Mouse (Mus musculus): ENCODE data around the gene Epor.
A peak's percentile ranks its signal among the peaks of the same experiment; 100 is the strongest.

Gene Epor

GRCm38 (mm10) chr9:21963417-21963816 lies at the start of gene Epor:
TSS of gene Epor (minus strand) at chr9:21963506.
- peak; percentile 63 for DNase-seq (ENCODE audit: low spot score)

- no peak for DNase-seq (ENCODE audit: low spot score)
Measured at GRCm38 (mm10) chr9:22012731-22013130, 49.4 kb upstream of the Epor start.

GRCm38 (mm10) chr9:22011055-22011454 lies 47.7 kb upstream of the Epor start:
- DNase-seq (ENCODE audit: low spot score) = no peak

GRCm38 (mm10) chr9:22004546-22004945 lies 41.2 kb upstream of the Epor start:
- DNase-seq (ENCODE audit: low spot score) = no peak

GRCm38 (mm10) chr9:22003163-22003554 lies 39.9 kb upstream of the Epor start:
- DNase-seq (ENCODE audit: low spot score) = no peak

- peak; percentile 99 for DNase-seq (ENCODE audit: low spot score)
Measured at GRCm38 (mm10) chr9:22002194-22003162, 39.2 kb upstream of the Epor start, which contains the start of the genes Ccdc151 and Prkcsh. TSS of gene Ccdc151 (minus strand) at chr9:22002634. TSS of gene Prkcsh (plus strand) at chr9:22002806.

GRCm38 (mm10) chr9:22001633-22002032 lies 38.3 kb upstream of the Epor start:
- DNase-seq (ENCODE audit: low spot score) = no peak

- no peak for DNase-seq (ENCODE audit: low spot score)
Measured at GRCm38 (mm10) chr9:22000296-22000695, 37.0 kb upstream of the Epor start.

- DNase-seq (ENCODE audit: low spot score) = no peak
Measured at GRCm38 (mm10) chr9:21996178-21996867, 33.0 kb upstream of the Epor start.

GRCm38 (mm10) chr9:21992227-21992626 lies 28.9 kb upstream of the Epor start:
- no peak for DNase-seq (ENCODE audit: low spot score)

- DNase-seq (ENCODE audit: low spot score) = no peak
Measured at GRCm38 (mm10) chr9:21989230-21990110, 26.2 kb upstream of the Epor start, which contains the start of gene Rgl3. TSS of gene Rgl3 (minus strand) at chr9:21989446.

GRCm38 (mm10) chr9:21988421-21989101 lies 25.3 kb upstream of the Epor start:
- no peak for DNase-seq (ENCODE audit: low spot score)

- no peak for DNase-seq (ENCODE audit: low spot score)
Measured at GRCm38 (mm10) chr9:21987592-21988342, 24.5 kb upstream of the Epor start.

- DNase-seq (ENCODE audit: low spot score) = no peak
Measured at GRCm38 (mm10) chr9:21983911-21984310, 20.6 kb upstream of the Epor start.

GRCm38 (mm10) chr9:21978398-21979128 lies 15.3 kb upstream of the Epor start:
- DNase-seq (ENCODE audit: low spot score) = no peak

- DNase-seq (ENCODE audit: low spot score) = no peak
Measured at GRCm38 (mm10) chr9:21977972-21978371, 14.7 kb upstream of the Epor start.

GRCm38 (mm10) chr9:21977331-21977730 lies 14.0 kb upstream of the Epor start:
- no peak for DNase-seq (ENCODE audit: low spot score)

- no peak for DNase-seq (ENCODE audit: low spot score)
Measured at GRCm38 (mm10) chr9:21976626-21977175, 13.4 kb upstream of the Epor start.

- no peak for DNase-seq (ENCODE audit: low spot score)
Measured at GRCm38 (mm10) chr9:21969304-21969703, 6.0 kb upstream of the Epor start.
